Mouse (Mus musculus) macrophage (primary cell): Measurements from ENCODE around the gene Prickle2. TPM values are rescaled to one million over a fixed set of nuclear protein-coding genes. Genes with fewer than 3 reads are reported as not detected.

ENCODE experiments used
- H3K27ac ChIP-seq: fragments of 350-480 bp; formaldehyde crosslinking; 2 replicates; pipeline ENCODE4 v1.9.0; 2021
- H3K36me3 ChIP-seq: fragments of 350-480 bp; formaldehyde crosslinking; 2 replicates; pipeline ENCODE4 v1.9.0; 2021; ENCODE audit errors: inconsistent target
- H3K4me3 ChIP-seq: fragments of 350-480 bp; formaldehyde crosslinking; 2 replicates; pipeline ENCODE4 v1.9.0; 2021; ENCODE audit errors: inconsistent target
- H3K79me2 ChIP-seq: fragments of 350-480 bp; formaldehyde crosslinking; 2 replicates; pipeline ENCODE4 v1.9.0; 2021; ENCODE audit errors: inconsistent target
- WGBS: methylation state at CpG from one replicate; pipeline ENCODE4 v1.1.7; 2026; ENCODE audit warnings: inconsistent platforms; ENCODE audit not compliant: missing documents; 5-methylcytosine and 5-hydroxymethylcytosine counted together
- polyA plus RNA-seq: library from polyadenylated mRNA; stranded (reverse); fragments of 250-400 nt; gene quantifications from 3 replicates; pipeline ENCODE4 v1.2.4, GENCODE M21; 2018; ENCODE audit warnings: inconsistent platforms

Prickle2 gene
- polyA plus RNA-seq, 1 experiment from 2014 or later: 0.30 TPM

- H3K79me2 ChIP-seq: no peaks in the 10 kb centered on the region
- H3K36me3 ChIP-seq: no peaks in the 10 kb centered on the region
- no peak overlapping the region for H3K4me3 ChIP-seq
- WGBS: 62% methylated on average over 4 of the region's 5 CpGs
- H3K27ac ChIP-seq: no peak overlapping the region
These were observed 116.4 kb downstream of the Prickle2 start for GRCm38 (mm10) chr6:92589381-92590065.

- Histone ChIP-seq H3K36me3 (no peaks in the 10 kb centered on the region), H3K4me3 (no peak overlapping the region), H3K27ac (no peak overlapping the region), H3K79me2 (no peaks in the 10 kb centered on the region)
- 54% methylated on average over 1 of the region's 1 CpGs for WGBS
These were observed 121.9 kb downstream of the Prickle2 start for GRCm38 (mm10) chr6:92584026-92584425.

- 85% methylated on average over 4 of the region's 4 CpGs for WGBS
- Histone ChIP-seq H3K4me3 (no peak overlapping the region), H3K27ac (no peak overlapping the region), H3K79me2 (no peaks in the 10 kb centered on the region), H3K36me3 (no peaks in the 10 kb centered on the region)
These were observed 130.7 kb downstream of the Prickle2 start for GRCm38 (mm10) chr6:92575227-92575626.

- WGBS: 81% methylated on average over 3 of the region's 3 CpGs
- Histone ChIP-seq H3K36me3 (no peaks in the 10 kb centered on the region), H3K27ac (no peak overlapping the region), H3K4me3 (no peak overlapping the region), H3K79me2 (no peaks in the 10 kb centered on the region)
These were observed 133.8 kb downstream of the Prickle2 start for GRCm38 (mm10) chr6:92572139-92572538.

- 88% methylated on average over 7 of the region's 7 CpGs for WGBS
- Histone ChIP-seq H3K4me3 (no peak overlapping the region), H3K36me3 (no peaks in the 10 kb centered on the region), H3K79me2 (no peaks in the 10 kb centered on the region), H3K27ac (no peak overlapping the region)
These were observed 135.9 kb downstream of the Prickle2 start for GRCm38 (mm10) chr6:92570090-92570489.

- Histone ChIP-seq H3K4me3 (no peak overlapping the region), H3K27ac (no peak overlapping the region), H3K79me2 (no peaks in the 10 kb centered on the region), H3K36me3 (no peaks in the 10 kb centered on the region)
- WGBS: 85% methylated on average over 4 of the region's 4 CpGs
These were observed 136.7 kb downstream of the Prickle2 start for GRCm38 (mm10) chr6:92569283-92569682.

GRCm38 (mm10) chr6:92559261-92559660 lies 146.7 kb downstream of the Prickle2 start:
- Histone ChIP-seq H3K79me2 (no peaks in the 10 kb centered on the region), H3K4me3 (no peak overlapping the region), H3K36me3 (no peaks in the 10 kb centered on the region), H3K27ac (no peak overlapping the region)
- no CpG with 5 or more reads among the region's 1 CpGs for WGBS

- WGBS: 38% methylated on average over 2 of the region's 2 CpGs
- H3K79me2 ChIP-seq: no peaks in the 10 kb centered on the region
- H3K4me3 ChIP-seq: no peak overlapping the region
- H3K27ac ChIP-seq: no peak overlapping the region
- H3K36me3 ChIP-seq: no peaks in the 10 kb centered on the region
These were observed 150.3 kb downstream of the Prickle2 start for GRCm38 (mm10) chr6:92555675-92556074.

GRCm38 (mm10) chr6:92553086-92553485 lies 152.9 kb downstream of the Prickle2 start:
- no peaks in the 10 kb centered on the region for H3K79me2 ChIP-seq
- H3K27ac ChIP-seq: no peak overlapping the region
- H3K4me3 ChIP-seq: no peak overlapping the region
- 47% methylated on average over 4 of the region's 4 CpGs for WGBS
- H3K36me3 ChIP-seq: no peaks in the 10 kb centered on the region

GRCm38 (mm10) chr6:92549246-92549645 lies 156.7 kb downstream of the Prickle2 start:
- no peaks in the 10 kb centered on the region for H3K79me2 ChIP-seq
- no peaks in the 10 kb centered on the region for H3K36me3 ChIP-seq
- WGBS: 93% methylated on average over 8 of the region's 8 CpGs
- H3K4me3 ChIP-seq: no peak overlapping the region
- no peak overlapping the region for H3K27ac ChIP-seq

GRCm38 (mm10) chr6:92545204-92545603 lies 160.8 kb downstream of the Prickle2 start:
- no peaks in the 10 kb centered on the region for H3K79me2 ChIP-seq
- no peak overlapping the region for H3K27ac ChIP-seq
- H3K4me3 ChIP-seq: no peak overlapping the region
- WGBS: 77% methylated on average over 2 of the region's 2 CpGs
- H3K36me3 ChIP-seq: no peaks in the 10 kb centered on the region

- H3K79me2 ChIP-seq: no peaks in the 10 kb centered on the region
- H3K27ac ChIP-seq: no peak overlapping the region
- WGBS: 34% methylated on average over 4 of the region's 4 CpGs
- H3K36me3 ChIP-seq: no peaks in the 10 kb centered on the region
- no peak overlapping the region for H3K4me3 ChIP-seq
These were observed 162.1 kb downstream of the Prickle2 start for GRCm38 (mm10) chr6:92543825-92544224.

GRCm38 (mm10) chr6:92542402-92543101 lies 163.4 kb downstream of the Prickle2 start:
- Histone ChIP-seq H3K36me3 (no peaks in the 10 kb centered on the region), H3K79me2 (no peaks in the 10 kb centered on the region), H3K27ac (no peak overlapping the region), H3K4me3 (no peak overlapping the region)
- WGBS: 62% methylated on average over 4 of the region's 5 CpGs

GRCm38 (mm10) chr6:92534226-92535031 lies 171.5 kb downstream of the Prickle2 start:
- WGBS: 12% methylated on average over 11 of the region's 11 CpGs
- no peaks in the 10 kb centered on the region for H3K36me3 ChIP-seq
- H3K79me2 ChIP-seq: no peaks in the 10 kb centered on the region
- H3K4me3 ChIP-seq: no peak overlapping the region
- no peak overlapping the region for H3K27ac ChIP-seq
